ENCODE assay signal across 8 mouse cellular contexts in genomic region chr14:45690520-45691246, GRCm38 (mm10). TPM values are rescaled to one million over a fixed set of nuclear protein-coding genes. Genes with fewer than 3 reads are reported as not detected.
A peak's percentile ranks its signal among the peaks of the same experiment; 100 is the strongest.
DNase-seq lines count a peak whose midpoint lies in the region; ATAC-seq and TF ChIP-seq lines count a peak whose summit lies in the region.

No protein-coding gene starts in this region.

- TF ChIP-seq POLR2A in thymus, adult 2 months (IDR thresholded peaks at IDR 0.05; ENCODE audit: control insufficient read depth, extremely low read depth, insufficient read depth, low read length, poor library complexity) = no peak

- peak overlapping the region; percentile 52; the same call in 1 of the 2 replicates for H3K9ac ChIP-seq in ES-E14 (ENCODE audit: insufficient read depth, low read depth, low read length, poor library complexity, severe bottlenecking)
- peak overlapping the region; percentile 52 for H3K9ac ChIP-seq in forebrain, embryonic 14.5 days (ENCODE audit: low read length)
- peak overlapping the region; percentile 56 for H3K9ac ChIP-seq in neural tube, embryonic 15.5 days (replicated peaks)

- H3K9me3 ChIP-seq in ES-E14 (ENCODE audit: control insufficient read depth, insufficient read depth, low read depth, low read length) = no peaks in the 10 kb centered on the region
- no peaks in the 10 kb centered on the region for H3K9me3 ChIP-seq in forebrain, embryonic 14.5 days (replicated peaks; ENCODE audit: control insufficient read depth, low read length)
- H3K9me3 ChIP-seq in neural tube, embryonic 15.5 days (replicated peaks) = no peaks in the 10 kb centered on the region

- no peaks in the 10 kb centered on the region for H3K36me3 ChIP-seq in ES-E14 (ENCODE audit: control insufficient read depth, insufficient read depth, low read length, poor library complexity, severe bottlenecking)
- no peaks in the 10 kb centered on the region for H3K36me3 ChIP-seq in forebrain, embryonic 14.5 days (ENCODE audit: control insufficient read depth, insufficient read depth, low read length)
- H3K36me3 ChIP-seq in neural tube, embryonic 15.5 days = no peaks in the 10 kb centered on the region
- no peaks in the 10 kb centered on the region for H3K36me3 ChIP-seq in thymus, adult 2 months (ENCODE audit: control insufficient read depth, insufficient read depth, low read length)

- H3K27me3 ChIP-seq in forebrain, embryonic 14.5 days (replicated peaks; ENCODE audit: control insufficient read depth, insufficient read depth, low read length) = no peaks in the 10 kb centered on the region
- no peaks in the 10 kb centered on the region for H3K27me3 ChIP-seq in neural tube, embryonic 15.5 days (replicated peaks)
- H3K27me3 ChIP-seq in thymus, adult 2 months (ENCODE audit: control insufficient read depth, insufficient read depth, low read length) = no peaks in the 10 kb centered on the region

- no peak overlapping the region for H3K27ac ChIP-seq in ES-E14 (ENCODE audit: insufficient read depth, low read depth, low read length, poor library complexity, severe bottlenecking)
- peak overlapping the region; percentile 55; the same call in 1 of the 2 replicates for H3K27ac ChIP-seq in forebrain, embryonic 14.5 days (ENCODE audit: low read depth, low read length)
- peak overlapping the region; percentile 79 for H3K27ac ChIP-seq in neural tube, embryonic 15.5 days (replicated peaks)
- H3K27ac ChIP-seq in thymus, adult 2 months (ENCODE audit: control insufficient read depth, insufficient read depth, low read length) = no peak overlapping the region

- peaks cover 2% of the 10 kb centered on the region in 2 experiments; a peak in 1 of 4 replicates for H3K4me1 ChIP-seq in ES-E14 (ENCODE audit: control insufficient read depth in 2 of 2, insufficient read depth in 2 of 2, low read length in 2 of 2, poor library complexity in 1 of 2)
- peaks cover 3% of the 10 kb centered on the region; the same call in 1 of the 2 replicates for H3K4me1 ChIP-seq in forebrain, embryonic 14.5 days (ENCODE audit: control insufficient read depth, insufficient read depth, low read length)
- peaks cover 7% of the 10 kb centered on the region for H3K4me1 ChIP-seq in neural tube, embryonic 15.5 days
- no peaks in the 10 kb centered on the region for H3K4me1 ChIP-seq in thymus, adult 2 months (replicated peaks; ENCODE audit: control insufficient read depth, insufficient read depth, low read length)

- WGBS in forebrain, embryonic 14.5 days = 2% methylated on average over 16 of the region's 16 CpGs
- 3% methylated on average over 16 of the region's 16 CpGs for WGBS in neural tube, embryonic 15.5 days
- WGBS in thymus, adult 2 months = 7% methylated on average over 16 of the region's 16 CpGs

- in situ Hi-C loops in ES-E14 (cut with MboI; ENCODE audit: low sequenced_read_pairs in 2 of 2, unreplicated experiment in 2 of 2) = no loop called here

- intact Hi-C loops in heart, postnatal 25 days (cut with DNase I) = loop anchor here (2.0 to 5.0 kb wide), 5 partner anchors 30 to 268 kb away; no protein-coding TSS in a partner anchor

- ATAC-seq in cerebellum, adult (ENCODE audit: insufficient number of reproducible peaks, low FRiP score, low TSS enrichment) = peak; percentile 92
- peak; percentile 96 for ATAC-seq in forebrain, embryonic 14.5 days
- ATAC-seq in neural tube, embryonic 15.5 days (ENCODE audit: low FRiP score) = peak; percentile 91

- H3K4me3 ChIP-seq in ES-E14 (ENCODE audit: insufficient read depth in 1 of 2, low read depth in 1 of 2, low read length in 2 of 2, poor library complexity in 1 of 2, severe bottlenecking in 1 of 2) = peak overlapping the region; percentile 38 to 68
- peak overlapping the region; percentile 31 for H3K4me3 ChIP-seq in forebrain, embryonic 14.5 days (ENCODE audit: low read depth, low read length)
- H3K4me3 ChIP-seq in neural tube, embryonic 15.5 days (replicated peaks) = peak overlapping the region; percentile 48
- peak overlapping the region; percentile 18; the same call in 1 of the 2 replicates for H3K4me3 ChIP-seq in thymus, adult 2 months (ENCODE audit: control insufficient read depth, insufficient read depth, low read length)

- peak; percentile 64; the same call in 1 of the 2 replicates for TF ChIP-seq CTCF in thymus, adult 2 months (IDR thresholded peaks at IDR 0.05; ENCODE audit: borderline replicate concordance, control insufficient read depth, extremely low read depth, insufficient read depth, low read length, poor library complexity)

- H3K4me2 ChIP-seq in forebrain, embryonic 14.5 days (ENCODE audit: low read length) = peak overlapping the region; percentile 59
- peak overlapping the region; percentile 61 for H3K4me2 ChIP-seq in neural tube, embryonic 15.5 days

- DNase-seq in ES-E14 (ENCODE audit: low read depth, low spot score) = no peak
- DNase-seq in forebrain, embryonic 14.5 days (ENCODE audit: low spot score) = peak; percentile 81
- DNase-seq in heart, postnatal 25 days (ENCODE audit: low spot score) = peak; percentile 16
- peak; percentile 55 for DNase-seq in layer of hippocampus, adult 11-12 months (ENCODE audit: low spot score)
- DNase-seq in lung, adult 18-20 months = peak; percentile 30 to 40
- peak; percentile 38 for DNase-seq in thymus, adult 2 months

TF ChIP-seq in ES-E14, 5 proteins besides CTCF, POLR2A, EP300 and RAD21:
- TF ChIP-seq MAFK (IDR thresholded peaks at IDR 0.05; ENCODE audit: insufficient read depth, low read depth, low read length) = no peak
- 0 out of 2 replicates have a peak, but pooled peaks have one; percentile 27 for TF ChIP-seq ZC3H11A (IDR thresholded peaks at IDR 0.05; ENCODE audit: borderline replicate concordance, low read depth, low read length)

RNA-seq across cellular contexts. Expression of gene Ddhd1, which starts 32.7 kb away (rescaled TPM):
- total RNA-seq in ES-E14 (2012; rRNA removed) = 12.4 and 14.3 TPM in 2 replicates
- 15.5 and 17.9 TPM in 2 replicates for polyA plus RNA-seq in forebrain, embryonic 14.5 days (2014; fragmentation: Nextera tagmentation; extraction: Ambion mirVana)
- 1 to 10 TPM; 8.2 to 8.3 TPM for total RNA-seq in heart, postnatal 25 days (2021)
- polyA plus RNA-seq in neural tube, embryonic 15.5 days (2015; fragmentation: Nextera tagmentation; extraction: Ambion mirVana) = 20.0 and 20.1 TPM in 2 replicates
- polyA plus RNA-seq in thymus, adult 2 months (2012; rRNA removed) = 21.2 and 22.7 TPM in 2 replicates

Comparison
In these comparisons a context has a peak if more than half of its experiments do, and no peak if none do; other contexts are left out.
1. H3K27ac ChIP-seq: peak in forebrain, embryonic 14.5 days (single experiment) and neural tube, embryonic 15.5 days (single experiment); none in ES-E14 (single experiment) and thymus, adult 2 months (single experiment).
2. Peak in every context shown above with its lines, with median percentiles within 50 percentile points of each other: H3K4me3 ChIP-seq, H3K9ac ChIP-seq and ATAC-seq.